In genomic region chr1:156718950-156719805, GRCm38 (mm10) we compare ENCODE assay signal across 8 mouse cellular contexts. TPM values are rescaled to one million over a fixed set of nuclear protein-coding genes. Genes with fewer than 3 reads are reported as not detected.
A peak's percentile ranks its signal among the peaks of the same experiment; 100 is the strongest.
DNase-seq lines count a peak whose midpoint lies in the region; ATAC-seq and TF ChIP-seq lines count a peak whose summit lies in the region.

Fam20b (minus strand) TSS chr1:156719086.

- peak; percentile 94 for ATAC-seq in frontal cortex, adult (ENCODE audit: low TSS enrichment)
- peak; percentile 98 for ATAC-seq in lung, postnatal 0 days

- no peak for TF ChIP-seq CTCF in lung, postnatal 0 days (IDR thresholded peaks at IDR 0.05)

- peaks cover 14% of the 10 kb centered on the region for H3K36me3 ChIP-seq in hindbrain, embryonic 10.5 days
- H3K36me3 ChIP-seq in lung, postnatal 0 days (ENCODE audit: insufficient read depth, low read length) = no peaks in the 10 kb centered on the region

- DNase-seq in MEL-GATA-1-ER (ENCODE audit: extremely low read depth, low read depth) = peak; percentile 79
- peak; percentile 98 for DNase-seq in cerebellum, adult 8-10 months
- DNase-seq in hindbrain, embryonic 10.5 days (ENCODE audit: low spot score) = peak; percentile 96
- peak; percentile 97 for DNase-seq in layer of hippocampus, adult 9-11 months
- peak; percentile 96 for DNase-seq in lung, postnatal 0 days (ENCODE audit: low spot score)
- peak; percentile 97 for DNase-seq in ovary, postnatal 14 days (ENCODE audit: low spot score)
- DNase-seq in thymus, postnatal 14 days = peak; percentile 98

- H3K9ac ChIP-seq in lung, postnatal 0 days (replicated peaks; ENCODE audit: low read depth) = peak within 1 kb of the TSS; percentile 79

- H3K4me2 ChIP-seq in lung, postnatal 0 days (replicated peaks; ENCODE audit: low read depth, low read length) = peak within 1 kb of the TSS; percentile 70

- peak within 1 kb of the TSS; percentile 94 for H3K4me3 ChIP-seq in hindbrain, embryonic 10.5 days
- H3K4me3 ChIP-seq in lung, postnatal 0 days (ENCODE audit: low read depth, low read length) = peak within 1 kb of the TSS; percentile 91

- no peaks in the 10 kb centered on the region for H3K9me3 ChIP-seq in hindbrain, embryonic 10.5 days
- no peaks in the 10 kb centered on the region for H3K9me3 ChIP-seq in lung, postnatal 0 days (ENCODE audit: low read length)

- H3K27me3 ChIP-seq in hindbrain, embryonic 10.5 days (ENCODE audit: insufficient read depth, poor library complexity, severe bottlenecking) = peaks cover 27% of the 10 kb centered on the region
- H3K27me3 ChIP-seq in lung, postnatal 0 days (replicated peaks; ENCODE audit: insufficient read depth, low read length) = no peaks in the 10 kb centered on the region

- TF ChIP-seq EP300 in lung, postnatal 0 days (IDR thresholded peaks at IDR 0.05) = no peak; the same call in 1 of the 2 replicates

- 2% methylated on average over 46 of the region's 47 CpGs for WGBS in hindbrain, embryonic 10.5 days
- WGBS in lung, postnatal 0 days = 2% methylated on average over 28 of the region's 47 CpGs

- peak within 1 kb of the TSS; percentile 96 for H3K27ac ChIP-seq in hindbrain, embryonic 10.5 days
- peak within 1 kb of the TSS; percentile 96 for H3K27ac ChIP-seq in lung, postnatal 0 days (ENCODE audit: low read length)

- H3K4me1 ChIP-seq in hindbrain, embryonic 10.5 days (replicated peaks) = peaks cover 25% of the 10 kb centered on the region
- no peaks in the 10 kb centered on the region for H3K4me1 ChIP-seq in lung, postnatal 0 days (ENCODE audit: insufficient read depth, low read depth, low read length)

RNA-seq across cellular contexts. Expression of gene Fam20b, which starts in this region (rescaled TPM):
- 19.4 and 19.9 TPM in 2 replicates for polyA plus RNA-seq in hindbrain, embryonic 10.5 days (2016; fragmentation: Nextera tagmentation; extraction: Ambion mirVana)
- polyA plus RNA-seq in lung, postnatal 0 days (2015; fragmentation: Nextera tagmentation; extraction: Ambion mirVana) = 15.3 and 16.4 TPM in 2 replicates

Comparison
In these comparisons a context has a peak if more than half of its experiments do, and no peak if none do; other contexts are left out.
1. Peak in every context shown above with its lines: DNase-seq, ATAC-seq, H3K4me3 ChIP-seq and H3K27ac ChIP-seq.